15 mouse cellular contexts compared by ENCODE assay signal in the genomic region with DNA sequence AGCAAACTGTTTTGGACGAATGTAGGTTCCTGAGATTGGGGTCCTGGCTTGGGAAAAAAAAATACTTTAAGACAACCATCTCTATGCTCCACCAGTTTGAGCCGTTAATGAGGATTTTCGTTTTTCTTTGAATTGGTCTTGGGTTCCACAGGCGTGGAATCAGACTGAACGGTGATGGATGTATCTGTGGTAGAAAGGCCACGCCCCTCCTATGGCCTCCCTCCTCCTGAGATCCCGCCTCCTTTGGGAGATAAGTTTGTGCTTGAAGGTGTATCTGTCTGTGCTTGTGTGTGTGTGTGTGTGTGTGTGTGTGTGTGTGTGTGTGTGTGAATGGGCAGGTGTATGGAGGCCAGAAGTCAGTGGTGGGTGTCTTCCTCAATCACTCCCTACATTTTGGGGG.
"Had no signal": no experiment of that assay in that cellular context is flagged by ENCODE, and none has a peak within 500 bp of the region (broad histone marks: within the 10 kb centered on the region; RNA-seq: fewer than 3 reads in every experiment).

No protein-coding gene starts in this region.

- H3K27ac ChIP-seq: neural tube, embryonic 15.5 days; stomach, embryonic 15.5 days; stomach, postnatal 0 days had no signal

- H3K4me1 ChIP-seq: neural tube, embryonic 15.5 days had no signal

- H3K36me3 ChIP-seq: neural tube, embryonic 15.5 days; stomach, embryonic 15.5 days had no signal

- H3K4me3 ChIP-seq: neural tube, embryonic 15.5 days; stomach, embryonic 15.5 days had no signal

- H3K9ac ChIP-seq: neural tube, embryonic 15.5 days; stomach, embryonic 15.5 days had no signal

- H3K4me2 ChIP-seq: neural tube, embryonic 15.5 days; stomach, embryonic 15.5 days had no signal

- DNase-seq: retina, postnatal 1 day; right cerebral cortex, adult 18-20 months; right cerebral cortex, postnatal 14 days; right cerebral cortex, postnatal 25 days; right cerebral cortex, postnatal 4 days; spleen, adult 18-20 months; thymus, adult 18-20 months; thymus, adult 2 months; thymus, postnatal 14 days; thymus, postnatal 25 days; thymus, postnatal 36 days; thymus, postnatal 4 days had no signal

- H3K9me3 ChIP-seq: neural tube, embryonic 15.5 days; stomach, embryonic 15.5 days had no signal
